Mouse (Mus musculus) hindbrain, embryonic 13.5 days (tissue): Measurements from ENCODE around the gene Capn9. TPM values are rescaled to one million over a fixed set of nuclear protein-coding genes. Genes with fewer than 3 reads are reported as not detected.
A peak's percentile ranks its signal among the peaks of the same experiment; 100 is the strongest.

Experiments used
- ATAC-seq: fragments of 200-750 bp; cut with Nextera tagmentation; 2 replicates; pipeline ENCODE4 v1.8.0; 2017; ENCODE audit warnings: moderate TSS enrichment; ENCODE audit not compliant: low FRiP score
- H3K27ac ChIP-seq: fragments of 300-500 bp; sonication (generic); 2 replicates; pipeline ENCODE4 v1.5.1; 2015; ENCODE audit warnings: inconsistent platforms, mild to moderate bottlenecking, moderate library complexity
- H3K27me3 ChIP-seq: fragments of 300-500 bp; sonication (generic); 2 replicates; pipeline ENCODE4 v1.6.1; 2015; ENCODE audit warnings: mild to moderate bottlenecking, inconsistent platforms
- H3K36me3 ChIP-seq: fragments of 300-500 bp; sonication (generic); 2 replicates; pipeline ENCODE4 v1.6.1; 2015; ENCODE audit warnings: mild to moderate bottlenecking, inconsistent platforms
- H3K4me1 ChIP-seq: fragments of 300-500 bp; sonication (generic); replicated peaks from 2 replicates; pipeline ENCODE4 v1.6.1; 2015; ENCODE audit warnings: inconsistent platforms
- H3K4me2 ChIP-seq: fragments of 300-500 bp; sonication (generic); 2 replicates; pipeline ENCODE4 v1.6.1; 2015; ENCODE audit warnings: inconsistent platforms, mild to moderate bottlenecking, moderate library complexity
- H3K4me3 ChIP-seq: fragments of 300-500 bp; sonication (generic); 2 replicates; pipeline ENCODE4 v1.5.1; 2015; ENCODE audit warnings: mild to moderate bottlenecking, inconsistent platforms
- H3K9ac ChIP-seq: fragments of 300-500 bp; sonication (generic); 2 replicates; pipeline ENCODE4 v1.6.1; 2015; ENCODE audit warnings: mild to moderate bottlenecking, inconsistent platforms
- H3K9me3 ChIP-seq: fragments of 300-500 bp; sonication (generic); 2 replicates; pipeline ENCODE4 v1.6.1; 2016; ENCODE audit warnings: inconsistent platforms
- WGBS: fragments of 180-500 bp; shearing (Covaris S2); methylation state at CpG from one replicate; pipeline ENCODE4 v1.1.7; 2015; 5-methylcytosine and 5-hydroxymethylcytosine counted together
- polyA plus RNA-seq: library from polyadenylated mRNA; unstranded; fragments of >200 nt; fragmentation: Nextera tagmentation; extraction: Ambion mirVana; gene quantifications from 2 replicates; pipeline ENCODE4 v1.2.1, GENCODE M21; 2015

Capn9 gene
- polyA plus RNA-seq, 1 experiment from 2014 or later, result 0.06 TPM

GRCm38 (mm10) chr8:124548187-124548586 lies 27.7 kb upstream of the Capn9 start:
- peaks cover 11% of the 10 kb centered on the region; the same call in 1 of the 2 replicates for H3K4me1 ChIP-seq
- peaks cover 97% of the 10 kb centered on the region for H3K36me3 ChIP-seq
- no peak overlapping the region for H3K27ac ChIP-seq
- no peaks in the 10 kb centered on the region for H3K27me3 ChIP-seq
- no peak overlapping the region for H3K9ac ChIP-seq
- H3K4me3 ChIP-seq, result no peak overlapping the region
- H3K9me3 ChIP-seq, result no peaks in the 10 kb centered on the region
- ATAC-seq, result no peak
- WGBS, result 82% methylated on average over 1 of the region's 1 CpGs
- no peak overlapping the region for H3K4me2 ChIP-seq

GRCm38 (mm10) chr8:124551011-124551661 lies 24.8 kb upstream of the Capn9 start:
- no peaks in the 10 kb centered on the region for H3K9me3 ChIP-seq
- H3K27ac ChIP-seq, result no peak overlapping the region
- H3K4me1 ChIP-seq, result peaks cover 14% of the 10 kb centered on the region
- no peak for ATAC-seq
- H3K9ac ChIP-seq, result no peak overlapping the region
- no peaks in the 10 kb centered on the region for H3K27me3 ChIP-seq
- no peak overlapping the region for H3K4me3 ChIP-seq
- peaks cover 68% of the 10 kb centered on the region for H3K36me3 ChIP-seq
- H3K4me2 ChIP-seq, result no peak overlapping the region
- 88% methylated on average over 15 of the region's 15 CpGs for WGBS

- H3K4me2 ChIP-seq, result no peak overlapping the region
- H3K4me1 ChIP-seq, result peaks cover 19% of the 10 kb centered on the region
- no peaks in the 10 kb centered on the region for H3K27me3 ChIP-seq
- H3K27ac ChIP-seq, result peak overlapping the region; percentile 30; the same call in 1 of the 2 replicates
- WGBS, result 91% methylated on average over 7 of the region's 7 CpGs
- no peak overlapping the region for H3K9ac ChIP-seq
- H3K36me3 ChIP-seq, result peaks cover 29% of the 10 kb centered on the region
- H3K4me3 ChIP-seq, result no peak overlapping the region
- ATAC-seq, result no peak
- no peaks in the 10 kb centered on the region for H3K9me3 ChIP-seq
These were observed 20.7 kb upstream of the Capn9 start for GRCm38 (mm10) chr8:124555113-124555750.

GRCm38 (mm10) chr8:124556164-124556563 lies 19.7 kb upstream of the Capn9 start:
- peak overlapping the region; percentile 40 for H3K27ac ChIP-seq
- H3K27me3 ChIP-seq, result 0 out of 2 replicates have a peak, but pooled peaks cover 3% of the 10 kb centered on the region
- WGBS, result 80% methylated on average over 7 of the region's 7 CpGs
- H3K4me3 ChIP-seq, result no peak overlapping the region
- ATAC-seq, result no peak
- peak overlapping the region; percentile 53; the same call in 1 of the 2 replicates for H3K9ac ChIP-seq
- H3K4me2 ChIP-seq, result no peak overlapping the region
- H3K9me3 ChIP-seq, result no peaks in the 10 kb centered on the region
- peaks cover 20% of the 10 kb centered on the region for H3K36me3 ChIP-seq
- H3K4me1 ChIP-seq, result peaks cover 19% of the 10 kb centered on the region

GRCm38 (mm10) chr8:124556658-124557057 lies 19.3 kb upstream of the Capn9 start:
- H3K4me2 ChIP-seq, result 0 out of 2 replicates have a peak overlapping the region, but pooled peaks have one; percentile 0
- H3K9ac ChIP-seq, result peak overlapping the region; percentile 53
- 0 out of 2 replicates have a peak, but pooled peaks cover 3% of the 10 kb centered on the region for H3K27me3 ChIP-seq
- H3K4me1 ChIP-seq, result peaks cover 19% of the 10 kb centered on the region
- peaks cover 15% of the 10 kb centered on the region for H3K36me3 ChIP-seq
- ATAC-seq, result 0 out of 2 replicates have a peak, but pooled peaks have one; percentile 54
- H3K27ac ChIP-seq, result peak overlapping the region; percentile 44
- H3K4me3 ChIP-seq, result no peak overlapping the region
- no peaks in the 10 kb centered on the region for H3K9me3 ChIP-seq
- 35% methylated on average over 13 of the region's 13 CpGs for WGBS

- WGBS, result 74% methylated on average over 5 of the region's 5 CpGs
- Histone ChIP-seq H3K9me3 (no peaks in the 10 kb centered on the region), H3K27ac (peak overlapping the region; percentile 44; the same call in 1 of the 2 replicates), H3K4me1 (peaks cover 19% of the 10 kb centered on the region), H3K4me3 (no peak overlapping the region), H3K9ac (0 out of 2 replicates have a peak overlapping the region, but pooled peaks have one; percentile 5), H3K4me2 (no peak overlapping the region), H3K36me3 (peaks cover 7% of the 10 kb centered on the region), H3K27me3 (0 out of 2 replicates have a peak, but pooled peaks cover 3% of the 10 kb centered on the region)
- ATAC-seq, result no peak
These were observed 18.4 kb upstream of the Capn9 start for GRCm38 (mm10) chr8:124557476-124557875.

- 83% methylated on average over 6 of the region's 6 CpGs for WGBS
- no peak for ATAC-seq
- no peak overlapping the region for H3K4me3 ChIP-seq
These were observed 8.8 kb upstream of the Capn9 start for GRCm38 (mm10) chr8:124567126-124567525.

GRCm38 (mm10) chr8:124567584-124567983 lies 8.3 kb upstream of the Capn9 start:
- H3K27ac ChIP-seq, result no peak overlapping the region
- no peak overlapping the region for H3K4me2 ChIP-seq
- peaks cover 6% of the 10 kb centered on the region; the same call in 1 of the 2 replicates for H3K27me3 ChIP-seq
- peaks cover 6% of the 10 kb centered on the region; the same call in 1 of the 2 replicates for H3K4me1 ChIP-seq
- no peak overlapping the region for H3K4me3 ChIP-seq
- H3K36me3 ChIP-seq, result no peaks in the 10 kb centered on the region
- H3K9ac ChIP-seq, result no peak overlapping the region
- no peak for ATAC-seq
- no peaks in the 10 kb centered on the region for H3K9me3 ChIP-seq
- WGBS, result 88% methylated on average over 3 of the region's 3 CpGs

More at GRCm38 (mm10) chr8:124567126-124567525, 8.8 kb upstream of the Capn9 start:
- Histone ChIP-seq H3K27me3 (peaks cover 6% of the 10 kb centered on the region; the same call in 1 of the 2 replicates), H3K27ac (no peak overlapping the region), H3K9me3 (no peaks in the 10 kb centered on the region), H3K9ac (no peak overlapping the region), H3K4me1 (peaks cover 6% of the 10 kb centered on the region; the same call in 1 of the 2 replicates), H3K4me2 (no peak overlapping the region), H3K36me3 (no peaks in the 10 kb centered on the region)

GRCm38 (mm10) chr8:124569100-124569499 lies 6.8 kb upstream of the Capn9 start:
- no peaks in the 10 kb centered on the region for H3K36me3 ChIP-seq

GRCm38 (mm10) chr8:124569593-124569992 lies 6.3 kb upstream of the Capn9 start, which contains the start of gene Agt:
Gene Agt (minus strand): TSS chr8:124569706.
- Histone ChIP-seq H3K4me3 (no peak within 1 kb of the TSS), H3K27ac (no peak within 1 kb of the TSS), H3K27me3 (no peaks in the 10 kb centered on the region), H3K4me2 (no peak within 1 kb of the TSS), H3K36me3 (no peaks in the 10 kb centered on the region), H3K4me1 (peaks cover 9% of the 10 kb centered on the region; the same call in 1 of the 2 replicates), H3K9ac (no peak within 1 kb of the TSS), H3K9me3 (no peaks in the 10 kb centered on the region)
- WGBS, result 81% methylated on average over 2 of the region's 2 CpGs
- no peak for ATAC-seq

More at GRCm38 (mm10) chr8:124569100-124569499, 6.8 kb upstream of the Capn9 start:
- no peak overlapping the region for H3K27ac ChIP-seq
- H3K9ac ChIP-seq, result no peak overlapping the region
- H3K9me3 ChIP-seq, result no peaks in the 10 kb centered on the region
- no peak for ATAC-seq
- H3K4me3 ChIP-seq, result no peak overlapping the region
- 65% methylated on average over 2 of the region's 2 CpGs for WGBS
- H3K4me2 ChIP-seq, result no peak overlapping the region
- H3K27me3 ChIP-seq, result peaks cover under 1% of the 10 kb centered on the region; the same call in 1 of the 2 replicates
- peaks cover 9% of the 10 kb centered on the region; the same call in 1 of the 2 replicates for H3K4me1 ChIP-seq

GRCm38 (mm10) chr8:124571732-124572429 lies 4.0 kb upstream of the Capn9 start:
- Histone ChIP-seq H3K9me3 (no peaks in the 10 kb centered on the region), H3K4me3 (no peak overlapping the region), H3K4me1 (peaks cover 9% of the 10 kb centered on the region; the same call in 1 of the 2 replicates), H3K27me3 (0 out of 2 replicates have a peak, but pooled peaks cover 4% of the 10 kb centered on the region), H3K4me2 (no peak overlapping the region), H3K9ac (no peak overlapping the region), H3K27ac (no peak overlapping the region), H3K36me3 (no peaks in the 10 kb centered on the region)
- no peak for ATAC-seq
- 78% methylated on average over 8 of the region's 8 CpGs for WGBS

- no peak overlapping the region for H3K4me2 ChIP-seq
- no peak overlapping the region for H3K27ac ChIP-seq
- H3K9me3 ChIP-seq, result no peaks in the 10 kb centered on the region
- H3K4me1 ChIP-seq, result peaks cover 9% of the 10 kb centered on the region; the same call in 1 of the 2 replicates
- H3K27me3 ChIP-seq, result 0 out of 2 replicates have a peak, but pooled peaks cover 4% of the 10 kb centered on the region
- ATAC-seq, result no peak
- no peak overlapping the region for H3K4me3 ChIP-seq
- H3K9ac ChIP-seq, result no peak overlapping the region
- H3K36me3 ChIP-seq, result no peaks in the 10 kb centered on the region
These were observed 3.5 kb upstream of the Capn9 start for GRCm38 (mm10) chr8:124572430-124572775.
